Mouse (Mus musculus): ENCODE measurements at regions not wholly inside any gene's neighbourhood (a gene's known extent, or its start where the extent isn't known, plus 50 kb on each side); places are given as distances from the start of the nearest gene placed in this dataset.

DNA sequence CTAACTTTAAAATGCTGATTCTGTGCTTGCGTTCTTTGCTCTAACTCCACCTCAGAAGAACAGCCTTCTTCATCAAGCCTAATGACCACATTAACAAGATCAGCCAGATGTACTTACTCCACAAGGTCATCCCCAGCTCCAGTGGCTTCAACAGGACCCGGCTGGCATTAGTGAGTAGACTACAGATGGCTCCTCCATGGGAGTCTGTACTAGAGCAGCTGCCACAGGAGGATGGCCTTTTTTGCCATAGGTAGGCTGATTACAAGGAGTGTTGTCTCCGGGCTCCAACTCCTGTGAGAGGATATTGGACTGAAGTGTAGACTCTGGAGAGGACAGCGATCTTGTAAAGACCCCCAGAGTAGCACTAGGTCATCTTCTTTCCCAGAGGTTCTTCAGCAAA, 729.7 kb downstream of the Galc start:
- H3K9ac ChIP-seq, result no peak overlapping the region
- H3K36me3 ChIP-seq, result no peaks in the 10 kb centered on the region
- H3K9me3 ChIP-seq, result no peaks in the 10 kb centered on the region
- no peak overlapping the region for H3K4me3 ChIP-seq
- no peaks in the 10 kb centered on the region for H3K27me3 ChIP-seq
- ATAC-seq (ENCODE audit: borderline replicate concordance, extremely low read depth, low FRiP score, low TSS enrichment), result no peak
- H3K4me1 ChIP-seq, result no peaks in the 10 kb centered on the region
- WGBS, result 82% methylated on average over 4 of the region's 4 CpGs
- H3K4me2 ChIP-seq, result no peak overlapping the region
- no peak overlapping the region for H3K27ac ChIP-seq

DNA sequence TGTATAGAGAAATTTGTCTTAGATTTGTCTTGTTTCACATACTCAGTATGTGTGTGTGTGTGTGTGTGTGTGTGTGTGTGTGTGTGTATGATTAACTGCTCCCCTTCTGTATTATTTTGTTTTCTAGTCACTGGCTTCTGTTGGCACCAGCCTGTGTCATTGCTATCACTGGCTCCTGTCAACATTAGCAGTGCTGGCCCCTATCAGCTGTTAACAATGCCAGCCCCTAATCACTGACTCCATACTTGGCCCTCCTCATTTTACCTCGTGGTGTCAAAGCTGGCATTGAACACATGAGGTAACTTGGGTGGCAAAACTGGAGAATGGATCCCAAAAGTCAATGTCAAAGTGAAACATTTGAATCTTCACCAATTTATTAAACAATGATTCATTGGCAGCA, 733.3 kb downstream of the Galc start:
- Histone ChIP-seq H3K27me3 (no peaks in the 10 kb centered on the region), H3K4me3 (no peak overlapping the region), H3K4me2 (no peak overlapping the region), H3K36me3 (no peaks in the 10 kb centered on the region), H3K9ac (no peak overlapping the region), H3K27ac (no peak overlapping the region), H3K4me1 (no peaks in the 10 kb centered on the region), H3K9me3 (no peaks in the 10 kb centered on the region)
- ATAC-seq (ENCODE audit: borderline replicate concordance, extremely low read depth, low FRiP score, low TSS enrichment), result no peak
- WGBS, result 30% methylated on average over 1 of the region's 1 CpGs

DNA sequence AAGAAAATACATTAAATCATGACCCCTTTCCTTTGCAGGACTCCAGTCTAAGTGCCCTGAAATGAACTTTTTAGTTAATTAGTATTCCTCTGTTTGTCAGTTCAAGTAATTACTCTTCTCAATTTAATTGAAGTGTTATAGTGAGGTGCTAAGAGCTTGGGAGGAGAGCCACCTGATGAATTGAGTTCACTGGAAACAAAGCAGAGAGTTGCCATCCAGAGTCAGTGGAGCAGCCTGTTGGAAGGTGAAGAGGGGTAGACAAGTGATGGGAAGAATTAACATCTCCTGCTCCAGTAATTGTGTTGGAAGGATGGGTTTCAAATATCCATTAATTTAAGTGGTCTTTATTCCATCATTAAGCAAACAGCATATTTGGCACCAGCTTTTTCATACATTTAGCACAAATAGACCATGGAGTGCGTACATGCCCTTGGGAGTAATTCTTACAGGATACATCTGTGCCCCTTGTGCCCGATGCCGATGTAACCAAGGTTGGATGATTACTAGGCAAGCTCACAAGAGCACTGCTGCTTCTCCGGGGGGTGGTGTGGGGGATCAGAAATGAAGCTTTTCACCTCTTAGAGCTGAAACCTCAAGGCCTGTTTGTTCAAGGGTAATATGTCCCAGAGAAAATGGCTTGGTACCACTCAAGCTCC, 739.3 kb downstream of the Galc start:
- H3K4me1 ChIP-seq, result no peaks in the 10 kb centered on the region
- H3K4me3 ChIP-seq, result no peak overlapping the region
- no peaks in the 10 kb centered on the region for H3K36me3 ChIP-seq
- no peaks in the 10 kb centered on the region for H3K27me3 ChIP-seq
- ATAC-seq (ENCODE audit: borderline replicate concordance, extremely low read depth, low FRiP score, low TSS enrichment), result no peak
- no peak overlapping the region for H3K4me2 ChIP-seq
- H3K9ac ChIP-seq, result no peak overlapping the region
- no peaks in the 10 kb centered on the region for H3K9me3 ChIP-seq
- WGBS, result 83% methylated on average over 4 of the region's 4 CpGs
- H3K27ac ChIP-seq, result no peak overlapping the region

DNA sequence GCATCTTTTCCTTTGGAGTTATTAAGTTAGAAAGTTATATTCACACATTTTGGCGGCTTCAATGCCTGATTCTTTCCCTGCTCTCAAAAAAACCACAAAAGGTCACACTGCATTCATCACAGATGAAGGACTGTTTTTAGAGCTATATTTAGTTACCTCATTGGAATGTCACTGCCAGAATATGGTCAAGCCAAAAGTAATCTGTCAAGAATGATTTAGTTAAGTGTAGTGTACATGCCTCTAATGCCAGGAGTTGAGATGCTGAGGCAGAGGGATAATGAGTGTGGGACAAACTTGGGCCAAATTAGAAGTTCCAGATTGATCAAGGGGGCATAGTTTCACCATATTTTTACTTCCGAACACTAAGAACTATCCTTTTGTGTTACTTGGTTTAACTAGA, 741.7 kb downstream of the Galc start:
- Histone ChIP-seq H3K36me3 (no peaks in the 10 kb centered on the region), H3K4me1 (no peaks in the 10 kb centered on the region), H3K4me3 (no peak overlapping the region), H3K4me2 (no peak overlapping the region), H3K9ac (no peak overlapping the region), H3K27me3 (no peaks in the 10 kb centered on the region), H3K9me3 (no peaks in the 10 kb centered on the region), H3K27ac (no peak overlapping the region)
- no peak for ATAC-seq (ENCODE audit: borderline replicate concordance, extremely low read depth, low FRiP score, low TSS enrichment)
- WGBS, result 67% methylated on average over 2 of the region's 2 CpGs

DNA sequence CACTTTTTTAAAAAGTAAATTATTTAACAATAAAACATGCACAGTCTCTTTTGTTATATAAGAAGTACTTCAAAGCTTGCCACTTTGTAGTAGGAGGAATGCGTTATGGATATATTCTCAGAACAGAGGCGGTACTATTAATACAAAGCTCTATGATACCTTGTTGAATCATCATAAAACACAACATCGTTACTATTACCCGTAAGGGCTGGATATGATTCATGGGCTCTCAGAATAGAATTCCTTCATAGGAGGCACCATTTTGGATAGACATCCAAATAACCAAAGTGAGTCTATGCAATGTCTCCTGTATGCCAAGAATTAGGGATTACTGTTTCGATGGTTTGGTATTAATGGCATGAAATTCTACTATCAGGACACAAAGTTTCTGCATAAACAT, 743.5 kb downstream of the Galc start:
- Histone ChIP-seq H3K4me1 (no peaks in the 10 kb centered on the region), H3K9me3 (no peaks in the 10 kb centered on the region), H3K36me3 (no peaks in the 10 kb centered on the region), H3K4me3 (no peak overlapping the region), H3K9ac (no peak overlapping the region), H3K27me3 (no peaks in the 10 kb centered on the region), H3K4me2 (no peak overlapping the region), H3K27ac (no peak overlapping the region)
- ATAC-seq (ENCODE audit: borderline replicate concordance, extremely low read depth, low FRiP score, low TSS enrichment), result no peak
- 82% methylated on average over 5 of the region's 5 CpGs for WGBS

DNA sequence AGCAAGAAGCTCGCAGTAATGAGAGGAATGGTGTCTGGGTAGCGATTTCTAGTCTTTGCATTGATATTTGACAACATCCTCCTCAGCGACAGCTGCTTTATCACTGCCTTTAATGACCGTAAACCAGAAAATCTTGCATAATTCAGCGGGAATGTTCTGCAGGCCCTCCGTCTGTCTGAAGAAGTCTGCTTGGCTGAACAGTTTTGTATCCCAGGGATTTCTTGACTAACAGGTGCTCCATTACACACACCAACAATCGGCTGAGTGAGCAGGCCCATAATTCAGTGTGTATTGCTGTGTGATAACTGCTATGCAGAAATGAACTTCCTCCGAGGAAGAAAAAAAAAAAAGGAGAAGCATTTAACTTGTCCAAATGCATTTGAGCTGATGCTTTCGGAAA, 747.4 kb downstream of the Galc start:
- no peaks in the 10 kb centered on the region for H3K9me3 ChIP-seq
- ATAC-seq (ENCODE audit: borderline replicate concordance, extremely low read depth, low FRiP score, low TSS enrichment), result no peak
- H3K9ac ChIP-seq, result no peak overlapping the region
- H3K4me2 ChIP-seq, result no peak overlapping the region
- no peak overlapping the region for H3K4me3 ChIP-seq
- WGBS, result 38% methylated on average over 9 of the region's 9 CpGs
- no peak overlapping the region for H3K27ac ChIP-seq
- no peaks in the 10 kb centered on the region for H3K27me3 ChIP-seq
- no peaks in the 10 kb centered on the region for H3K36me3 ChIP-seq
- no peaks in the 10 kb centered on the region for H3K4me1 ChIP-seq

DNA sequence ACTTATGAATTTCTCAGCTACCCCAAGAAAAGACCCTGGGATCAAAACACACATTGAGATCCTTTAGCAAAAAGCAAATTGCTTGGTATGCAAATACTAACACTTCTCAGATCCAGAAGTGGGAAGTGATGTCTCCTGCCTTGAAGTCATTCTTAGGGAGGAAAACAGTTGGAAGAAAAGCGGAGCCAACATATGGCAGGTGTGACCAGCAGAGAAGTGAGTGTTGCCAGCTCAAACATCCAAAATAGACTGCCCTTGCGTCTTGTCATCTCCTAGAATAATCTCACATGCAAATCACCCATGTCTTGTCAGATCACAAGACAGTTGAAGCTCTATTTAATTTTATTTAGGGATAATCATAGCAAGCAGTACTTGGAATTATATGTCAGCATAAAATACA, 757.8 kb downstream of the Galc start:
- WGBS, result 62% methylated on average over 2 of the region's 2 CpGs
- Histone ChIP-seq H3K27me3 (no peaks in the 10 kb centered on the region), H3K4me1 (no peaks in the 10 kb centered on the region), H3K4me3 (no peak overlapping the region), H3K36me3 (no peaks in the 10 kb centered on the region), H3K9me3 (no peaks in the 10 kb centered on the region), H3K27ac (no peak overlapping the region), H3K9ac (no peak overlapping the region), H3K4me2 (no peak overlapping the region)
- ATAC-seq (ENCODE audit: borderline replicate concordance, extremely low read depth, low FRiP score, low TSS enrichment), result no peak

DNA sequence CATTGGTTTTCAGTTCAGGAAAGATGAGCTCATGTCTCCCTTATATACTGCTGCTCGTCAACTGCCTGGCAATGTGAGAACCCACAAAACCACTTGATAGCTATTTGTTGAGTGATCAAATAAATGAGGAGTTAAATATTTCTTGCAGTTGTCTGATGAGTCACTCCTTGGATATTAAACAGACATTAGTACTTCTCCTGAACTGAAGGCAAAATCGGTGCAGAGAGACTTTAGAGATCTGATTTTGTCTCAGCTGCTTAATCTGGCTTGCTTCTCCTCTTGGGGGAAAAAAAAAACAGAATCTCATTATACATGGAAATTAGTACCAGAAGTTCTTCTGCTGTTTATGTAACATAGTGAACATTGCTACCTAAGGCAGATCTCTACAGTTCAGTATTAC, 775.7 kb downstream of the Galc start:
- no peak for ATAC-seq (ENCODE audit: borderline replicate concordance, extremely low read depth, low FRiP score, low TSS enrichment)
- no peaks in the 10 kb centered on the region for H3K36me3 ChIP-seq
- no peak overlapping the region for H3K9ac ChIP-seq
- H3K4me3 ChIP-seq, result no peak overlapping the region
- WGBS, result 29% methylated on average over 2 of the region's 2 CpGs
- H3K27ac ChIP-seq, result no peak overlapping the region
- H3K27me3 ChIP-seq, result no peaks in the 10 kb centered on the region
- H3K4me2 ChIP-seq, result no peak overlapping the region
- no peaks in the 10 kb centered on the region for H3K4me1 ChIP-seq
- no peaks in the 10 kb centered on the region for H3K9me3 ChIP-seq

DNA sequence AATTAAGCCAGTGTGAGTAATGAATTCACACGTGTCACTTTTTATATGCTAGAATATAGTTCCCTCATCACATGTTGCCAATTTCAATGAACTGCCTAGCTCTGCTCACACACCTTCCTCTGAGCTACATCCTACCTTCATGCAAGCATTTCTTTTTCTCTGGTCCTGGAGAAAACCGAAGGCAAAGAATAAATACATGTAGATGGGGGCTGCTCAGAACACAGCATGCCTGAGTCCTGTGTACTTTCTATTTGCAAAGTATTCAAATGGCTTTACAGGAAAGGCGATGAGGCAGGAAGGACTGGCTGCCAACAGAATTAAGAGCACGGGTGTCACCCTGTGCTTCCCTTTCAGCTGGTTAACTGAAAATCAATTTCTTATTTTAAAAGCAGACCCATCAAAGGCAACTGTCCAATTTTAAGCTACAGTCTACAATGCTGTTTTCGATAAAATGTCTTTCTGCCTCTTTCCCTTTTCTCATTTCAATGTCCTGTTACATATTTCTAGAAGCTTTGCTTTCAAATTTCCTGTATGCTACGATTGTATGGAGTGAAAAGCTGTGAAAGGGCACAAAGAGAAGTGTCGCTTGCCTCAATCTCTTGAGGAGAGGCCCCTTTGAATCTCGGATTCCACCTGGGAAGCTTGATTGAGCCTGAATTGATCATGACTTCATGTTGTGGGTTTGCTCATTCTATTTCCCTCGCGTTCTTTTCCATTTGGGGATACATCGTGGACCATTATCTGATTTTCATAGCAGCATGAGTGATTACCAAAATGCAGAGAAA, 782.6 kb downstream of the Galc start:
- Histone ChIP-seq H3K4me3 (no peak overlapping the region), H3K9ac (no peak overlapping the region), H3K9me3 (no peaks in the 10 kb centered on the region), H3K36me3 (no peaks in the 10 kb centered on the region), H3K4me2 (no peak overlapping the region), H3K27ac (no peak overlapping the region), H3K27me3 (no peaks in the 10 kb centered on the region), H3K4me1 (no peaks in the 10 kb centered on the region)
- ATAC-seq (ENCODE audit: borderline replicate concordance, extremely low read depth, low FRiP score, low TSS enrichment), result no peak
- 59% methylated on average over 11 of the region's 11 CpGs for WGBS

DNA sequence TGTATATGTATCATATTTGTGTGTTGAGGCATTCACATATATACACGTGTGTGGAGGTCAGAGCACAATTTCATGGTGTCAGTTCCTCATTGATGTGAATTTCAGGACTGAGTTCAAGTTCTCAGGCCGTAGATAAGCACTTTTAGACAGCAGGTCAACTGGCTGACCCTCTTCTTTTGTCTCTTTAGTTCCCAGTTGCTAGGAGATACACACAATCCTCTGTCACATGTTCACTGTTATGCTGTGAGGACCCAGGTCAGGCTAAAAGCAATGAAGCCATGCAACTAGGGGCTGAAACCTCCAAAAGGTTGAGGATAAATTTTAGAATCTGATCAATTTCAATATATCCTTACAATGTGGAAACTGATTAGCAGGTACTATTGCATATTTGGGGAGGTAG, 783.5 kb downstream of the Galc start:
- H3K9me3 ChIP-seq, result no peaks in the 10 kb centered on the region
- 53% methylated on average over 2 of the region's 2 CpGs for WGBS
- H3K27me3 ChIP-seq, result no peaks in the 10 kb centered on the region
- no peak overlapping the region for H3K9ac ChIP-seq
- H3K4me3 ChIP-seq, result no peak overlapping the region
- no peaks in the 10 kb centered on the region for H3K4me1 ChIP-seq
- ATAC-seq (ENCODE audit: borderline replicate concordance, extremely low read depth, low FRiP score, low TSS enrichment), result no peak
- no peak overlapping the region for H3K4me2 ChIP-seq
- no peaks in the 10 kb centered on the region for H3K36me3 ChIP-seq
- no peak overlapping the region for H3K27ac ChIP-seq

DNA sequence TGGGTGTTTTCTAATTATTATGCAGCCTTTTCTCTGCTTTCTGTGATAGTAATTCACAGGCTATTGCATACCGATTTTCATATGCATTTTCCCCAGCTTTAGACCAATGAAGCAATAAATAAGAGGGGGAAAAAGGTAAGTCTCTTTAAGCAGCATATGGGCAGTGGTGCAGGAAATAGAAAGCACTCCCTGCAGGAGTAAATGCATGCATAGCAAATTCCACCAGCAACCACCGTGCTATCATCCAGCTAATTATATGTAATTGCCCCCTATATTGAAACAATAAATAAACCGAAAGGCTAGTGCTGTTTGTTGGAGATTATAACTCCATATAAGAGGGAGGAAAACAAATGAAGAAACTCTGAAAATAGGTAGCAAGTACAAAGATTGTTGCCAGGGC, 790.1 kb downstream of the Galc start:
- WGBS, result 74% methylated on average over 3 of the region's 3 CpGs
- no peaks in the 10 kb centered on the region for H3K27me3 ChIP-seq
- H3K4me3 ChIP-seq, result no peak overlapping the region
- H3K27ac ChIP-seq, result no peak overlapping the region
- no peak overlapping the region for H3K4me2 ChIP-seq
- H3K4me1 ChIP-seq, result no peaks in the 10 kb centered on the region
- ATAC-seq (ENCODE audit: borderline replicate concordance, extremely low read depth, low FRiP score, low TSS enrichment), result no peak
- no peaks in the 10 kb centered on the region for H3K36me3 ChIP-seq
- H3K9ac ChIP-seq, result no peak overlapping the region
- H3K9me3 ChIP-seq, result no peaks in the 10 kb centered on the region

DNA sequence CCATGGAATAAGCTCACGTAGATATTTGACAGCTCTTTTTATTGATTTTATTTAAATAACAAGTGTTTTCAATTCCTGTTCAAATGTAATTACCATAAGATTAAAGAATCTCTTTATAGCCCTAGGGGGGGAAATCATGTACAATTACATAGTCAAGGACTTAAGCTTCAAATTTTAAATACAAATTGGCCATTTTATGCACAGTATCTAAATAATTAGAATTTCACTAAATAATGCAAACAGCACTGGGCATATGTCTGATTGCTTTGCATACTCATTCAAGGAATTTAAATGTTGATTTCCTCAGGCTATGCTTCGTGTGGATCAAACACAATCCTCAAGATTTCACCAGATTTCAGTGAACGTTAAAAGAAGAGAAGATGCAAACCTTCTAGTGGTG, 823.1 kb downstream of the Galc start:
- H3K4me2 ChIP-seq, result no peak overlapping the region
- H3K4me1 ChIP-seq, result no peaks in the 10 kb centered on the region
- H3K9me3 ChIP-seq, result no peaks in the 10 kb centered on the region
- no peak overlapping the region for H3K9ac ChIP-seq
- ATAC-seq (ENCODE audit: borderline replicate concordance, extremely low read depth, low FRiP score, low TSS enrichment), result no peak
- no peak overlapping the region for H3K4me3 ChIP-seq
- WGBS, result 73% methylated on average over 3 of the region's 3 CpGs
- H3K27me3 ChIP-seq, result no peaks in the 10 kb centered on the region
- no peaks in the 10 kb centered on the region for H3K36me3 ChIP-seq
- no peak overlapping the region for H3K27ac ChIP-seq

Data from lung, embryonic 15.5 days (tissue).